Mouse (Mus musculus): ENCODE data around the gene Aqp2. TPM values are rescaled to one million over a fixed set of nuclear protein-coding genes. Genes with fewer than 3 reads are reported as not detected.

Gene Aqp2
- not detected in 2 replicates for total RNA-seq (2015; ENCODE audit: low replicate concordance)
- not detected in 2 replicates for total RNA-seq (2017; ENCODE audit: low replicate concordance)

DNA sequence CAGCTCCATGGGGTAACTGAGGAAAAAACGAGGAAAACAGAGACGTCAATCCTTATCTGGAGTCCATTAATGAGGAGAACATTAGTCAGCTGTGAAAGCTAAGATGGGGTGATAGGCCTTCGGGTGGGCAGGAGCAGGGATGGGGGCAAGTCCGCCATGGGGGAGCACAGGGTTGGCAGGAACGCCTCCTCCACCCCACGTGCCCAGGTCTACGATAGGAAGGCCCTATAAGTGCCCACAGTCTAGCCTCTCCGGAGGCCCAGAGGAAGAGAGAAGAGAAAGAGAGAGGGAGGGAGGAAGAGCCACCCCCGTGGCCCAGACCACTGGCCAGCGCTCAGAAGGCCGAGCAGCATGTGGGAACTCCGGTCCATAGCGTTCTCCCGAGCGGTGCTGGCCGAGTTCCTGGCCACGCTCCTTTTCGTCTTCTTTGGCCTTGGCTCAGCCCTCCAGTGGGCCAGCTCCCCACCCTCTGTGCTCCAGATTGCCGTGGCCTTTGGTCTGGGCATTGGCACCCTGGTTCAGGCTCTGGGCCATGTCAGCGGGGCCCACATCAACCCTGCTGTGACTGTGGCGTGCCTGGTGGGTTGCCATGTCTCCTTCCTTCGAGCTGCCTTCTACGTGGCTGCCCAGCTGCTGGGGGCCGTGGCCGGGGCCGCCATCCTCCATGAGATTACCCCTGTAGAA is at the start of gene Aqp2:
Gene Aqp2 (plus strand): TSS at position 254 of the 684 bp plus-strand sequence.
- ATAC-seq (replicated peaks; ENCODE audit: low FRiP score, poor library complexity, severe bottlenecking): no peak

DNA sequence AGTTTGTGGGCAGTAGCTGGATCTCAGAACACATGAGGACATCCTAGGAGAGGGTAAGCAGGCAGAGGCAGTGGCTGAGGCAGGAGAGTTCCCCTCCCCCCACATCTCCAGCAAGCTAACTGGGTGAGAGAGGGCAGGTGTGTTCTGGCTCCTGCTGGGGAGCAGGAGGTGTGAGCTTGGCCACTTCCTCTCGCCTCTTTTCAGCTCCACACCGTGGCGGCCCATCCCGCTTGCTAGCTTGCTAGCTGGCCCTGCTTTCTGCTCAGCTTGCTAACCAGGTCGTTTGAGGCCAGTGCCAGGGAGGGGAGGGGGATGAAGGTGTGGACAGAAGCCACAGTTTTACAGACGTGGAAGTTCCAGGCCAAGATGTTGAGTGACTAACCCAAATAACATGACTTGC is 47.7 kb upstream of the Aqp2 start:
- ATAC-seq (replicated peaks; ENCODE audit: low FRiP score, poor library complexity, severe bottlenecking): no peak

DNA sequence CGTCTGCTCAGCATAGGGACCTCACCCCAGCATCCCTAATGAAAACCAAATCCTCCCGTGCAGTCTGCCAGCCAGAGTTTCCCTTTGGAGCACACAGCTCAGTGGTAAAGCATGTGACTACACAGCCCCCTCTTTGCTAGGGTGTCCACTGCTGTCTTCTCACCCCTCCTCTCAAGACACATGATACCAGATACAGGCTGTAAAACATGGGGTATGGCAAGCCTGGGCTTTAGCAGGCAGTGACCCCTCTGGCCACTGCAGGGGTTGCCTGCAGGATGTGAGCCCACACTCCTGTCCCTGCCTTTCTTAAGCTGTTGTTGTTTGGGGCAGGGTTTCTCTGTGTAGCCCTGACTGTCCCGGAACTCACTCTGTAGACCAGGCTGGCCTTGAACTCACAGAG is 46.8 kb upstream of the Aqp2 start:
- ATAC-seq (replicated peaks; ENCODE audit: low FRiP score, poor library complexity, severe bottlenecking): no peak

DNA sequence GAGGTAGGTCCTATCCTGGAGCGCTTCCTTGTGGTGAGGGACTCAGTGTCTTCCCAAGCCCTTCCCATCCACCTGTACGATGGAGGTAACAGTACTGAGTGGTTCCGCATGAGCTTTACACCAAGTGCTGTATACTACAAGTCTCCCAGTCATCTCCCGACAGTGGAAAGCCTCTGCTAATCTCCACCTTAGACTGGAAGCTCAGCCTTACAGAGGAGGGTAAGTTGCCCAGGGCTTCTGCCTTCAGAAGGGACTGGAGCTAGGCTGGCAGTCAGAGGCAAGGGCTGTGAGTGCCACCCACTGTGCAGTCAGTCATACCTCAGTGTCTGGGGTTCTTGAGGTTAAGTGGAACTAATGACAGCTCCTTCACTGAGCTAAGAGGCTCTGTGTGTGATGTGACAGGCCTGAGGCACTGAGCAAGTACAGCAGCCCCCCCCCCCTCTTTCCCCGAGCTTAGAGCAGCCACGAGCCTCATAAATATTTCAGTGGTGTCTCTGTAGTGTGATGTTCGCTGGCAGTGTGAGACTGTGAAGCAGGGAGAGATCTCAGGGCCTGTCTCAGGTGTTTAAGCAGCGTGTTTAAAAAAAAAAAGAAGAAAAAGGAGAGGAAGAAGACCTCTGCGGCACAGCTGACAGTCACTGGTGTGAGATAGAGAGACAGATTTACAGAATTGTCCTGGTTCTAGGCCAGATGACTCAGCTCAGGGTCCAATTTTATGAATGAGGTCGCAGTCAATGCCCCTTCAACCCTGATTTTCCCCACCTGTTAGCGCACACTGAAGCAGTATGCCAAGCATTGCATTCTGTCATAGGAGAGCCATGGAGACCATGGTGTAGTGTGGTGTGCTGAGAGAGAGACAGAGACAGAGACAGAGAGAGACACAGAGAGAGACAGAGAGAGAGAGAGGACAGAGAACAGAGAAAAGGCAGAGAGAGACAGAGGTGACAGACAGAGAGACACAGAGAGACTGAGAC is 41.7 kb upstream of the Aqp2 start:
- no peak for ATAC-seq (replicated peaks; ENCODE audit: low FRiP score, poor library complexity, severe bottlenecking)

DNA sequence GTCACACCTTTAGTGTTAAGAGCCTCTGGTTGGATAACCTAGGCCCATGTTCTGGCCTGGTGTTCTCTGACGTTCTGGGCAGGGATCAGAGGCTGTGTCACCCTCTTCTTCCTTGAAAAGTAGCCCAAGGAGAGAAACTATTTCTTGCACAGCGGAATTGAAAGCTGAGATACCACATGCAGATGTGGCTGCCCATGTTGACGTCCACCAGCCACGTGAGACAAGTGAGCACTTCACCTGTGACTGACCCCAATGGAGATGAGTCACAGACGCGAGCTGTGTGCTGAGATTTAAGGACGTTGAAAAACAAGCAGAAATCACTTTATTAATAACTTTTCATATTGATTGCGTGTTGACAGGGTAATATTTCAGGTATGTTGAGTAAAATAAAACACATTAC is 39.0 kb upstream of the Aqp2 start:
- no peak for ATAC-seq (replicated peaks; ENCODE audit: low FRiP score, poor library complexity, severe bottlenecking)

DNA sequence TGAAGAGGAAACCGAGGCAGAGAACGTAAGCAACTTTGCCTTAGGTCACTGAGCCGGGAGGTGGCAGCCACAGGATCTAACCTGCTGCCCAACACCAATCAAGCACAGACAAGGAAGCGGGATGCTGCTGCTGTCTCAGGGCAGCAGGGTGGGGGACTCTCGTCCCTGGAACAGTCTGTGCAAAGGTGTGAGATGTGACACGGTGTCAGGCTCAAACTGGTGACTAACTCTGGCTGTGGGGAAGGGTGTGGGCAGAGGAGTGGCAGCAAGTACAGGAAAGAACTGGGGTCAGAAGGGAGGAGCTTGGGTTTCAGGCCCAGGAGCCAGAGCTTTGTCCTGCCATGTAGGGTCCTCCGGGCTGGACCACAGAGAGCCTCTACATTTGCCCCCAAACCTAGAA is 34.8 kb upstream of the Aqp2 start:
- no peak for ATAC-seq (replicated peaks; ENCODE audit: low FRiP score, poor library complexity, severe bottlenecking)

DNA sequence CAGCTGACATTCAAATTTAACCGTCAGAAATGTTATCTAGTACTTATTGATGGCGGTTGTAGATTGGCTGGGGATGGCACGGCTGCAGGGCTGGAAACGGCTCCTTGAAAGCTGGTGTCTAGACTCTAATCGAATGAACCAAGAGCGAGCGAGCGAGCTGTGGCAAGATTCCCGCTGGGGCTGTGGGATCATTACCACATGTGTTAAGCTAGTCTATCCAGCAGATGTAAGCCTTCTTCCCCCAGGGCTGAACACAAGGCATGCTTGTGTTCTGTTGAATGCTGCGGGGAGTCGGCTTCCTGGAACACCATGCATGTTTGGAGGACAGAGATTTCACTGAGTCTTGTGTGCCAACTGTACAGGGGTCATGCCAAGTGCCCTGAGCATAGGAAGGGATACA is 32.3 kb upstream of the Aqp2 start:
- ATAC-seq (replicated peaks; ENCODE audit: low FRiP score, poor library complexity, severe bottlenecking): no peak

DNA sequence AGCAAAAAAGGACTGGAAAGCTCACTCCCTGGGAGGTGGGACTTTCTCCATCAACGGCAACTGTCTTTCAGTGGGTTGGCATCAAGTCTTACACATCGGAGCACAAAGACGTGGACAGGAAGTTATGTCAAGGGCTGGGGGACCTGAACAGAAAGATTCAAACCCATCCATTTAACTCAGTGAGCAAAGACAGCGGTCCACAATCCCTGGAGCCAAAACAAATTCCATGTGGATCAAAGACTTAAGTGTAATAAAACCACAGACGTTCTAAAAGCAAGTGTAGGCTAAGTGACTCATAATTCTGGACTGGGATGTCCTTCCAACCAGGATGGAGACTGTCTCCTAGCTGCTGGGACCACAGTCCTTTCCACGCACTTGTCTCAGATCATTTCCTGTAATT is 31.1 kb upstream of the Aqp2 start:
- ATAC-seq (replicated peaks; ENCODE audit: low FRiP score, poor library complexity, severe bottlenecking): no peak

DNA sequence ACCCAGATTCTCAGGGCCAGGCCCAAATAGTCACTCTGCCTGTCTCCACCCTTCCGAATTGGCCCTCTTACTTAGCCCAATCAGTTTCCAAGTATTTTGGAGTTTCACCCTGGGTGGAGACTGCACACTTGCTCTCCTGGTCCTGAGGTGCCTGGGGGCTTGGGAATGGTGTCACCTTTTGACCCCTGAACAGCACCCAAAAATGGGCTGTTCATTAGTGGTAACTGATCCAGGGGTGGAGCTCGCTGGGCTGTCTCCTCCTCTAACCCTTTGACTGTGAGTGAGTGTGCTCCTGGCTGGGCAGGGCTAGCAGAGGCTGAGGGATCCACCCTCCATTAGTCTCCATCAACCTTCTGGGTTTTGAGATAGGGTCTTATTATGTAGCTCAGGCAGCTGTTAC is 29.0 kb upstream of the Aqp2 start:
- no peak for ATAC-seq (replicated peaks; ENCODE audit: low FRiP score, poor library complexity, severe bottlenecking)

DNA sequence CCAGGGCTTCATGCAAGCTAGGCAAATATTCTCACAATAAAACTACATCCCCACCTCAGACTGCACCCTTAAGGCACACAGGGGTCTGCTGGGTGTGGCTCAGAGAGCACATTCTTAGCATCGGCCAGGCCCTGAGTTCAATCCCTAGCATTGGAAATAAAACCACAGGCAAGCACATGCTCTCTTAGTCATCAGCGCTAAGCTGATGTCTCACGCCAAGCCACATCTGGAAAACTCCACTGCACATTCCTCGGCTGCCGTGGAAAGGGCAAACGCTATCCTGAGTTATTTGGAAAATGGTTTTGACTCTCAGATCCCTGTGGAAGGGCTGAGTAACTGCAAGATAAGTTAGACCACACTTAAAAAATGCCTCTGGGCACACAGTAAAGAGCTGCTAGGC is 25.1 kb upstream of the Aqp2 start:
- no peak for ATAC-seq (replicated peaks; ENCODE audit: low FRiP score, poor library complexity, severe bottlenecking)

DNA sequence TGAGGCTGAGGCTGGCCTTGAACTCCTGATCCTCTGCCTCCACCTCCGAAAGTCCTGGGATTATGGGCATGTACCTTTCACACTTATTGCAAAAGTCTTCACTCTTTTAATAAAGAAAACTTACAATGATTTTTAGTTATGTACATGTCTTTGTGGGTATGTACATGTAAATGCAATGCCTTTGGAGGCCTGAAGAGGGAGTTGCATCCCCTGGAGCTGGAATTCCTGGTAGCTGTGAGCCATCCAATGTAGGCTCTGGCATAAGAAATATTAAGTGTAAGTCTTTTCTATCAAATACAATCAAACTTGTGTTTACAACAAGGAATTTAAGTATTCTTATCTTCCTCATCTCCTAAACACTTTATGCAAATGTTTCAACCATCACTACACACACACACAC is 19.9 kb upstream of the Aqp2 start:
- ATAC-seq (replicated peaks; ENCODE audit: low FRiP score, poor library complexity, severe bottlenecking): no peak

DNA sequence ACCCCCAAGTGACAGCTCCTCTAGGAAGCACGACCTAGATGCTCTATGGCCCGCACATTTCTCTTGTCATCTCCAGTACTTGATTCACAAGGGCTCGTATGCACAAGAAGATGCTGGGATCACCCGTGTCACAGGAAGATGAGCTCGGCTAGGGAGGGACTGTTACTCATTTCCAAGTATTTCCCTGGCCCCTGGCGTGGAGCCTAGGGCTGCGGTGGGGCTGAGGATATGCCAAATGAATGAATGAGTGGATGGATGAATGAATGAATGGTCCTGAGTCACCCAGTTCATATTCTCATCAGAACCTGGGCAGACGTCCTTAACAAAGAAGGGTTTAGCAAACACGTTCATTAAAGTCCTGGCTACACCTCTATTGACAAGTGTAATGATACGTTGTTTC is 18.6 kb upstream of the Aqp2 start:
- ATAC-seq (replicated peaks; ENCODE audit: low FRiP score, poor library complexity, severe bottlenecking): no peak

DNA sequence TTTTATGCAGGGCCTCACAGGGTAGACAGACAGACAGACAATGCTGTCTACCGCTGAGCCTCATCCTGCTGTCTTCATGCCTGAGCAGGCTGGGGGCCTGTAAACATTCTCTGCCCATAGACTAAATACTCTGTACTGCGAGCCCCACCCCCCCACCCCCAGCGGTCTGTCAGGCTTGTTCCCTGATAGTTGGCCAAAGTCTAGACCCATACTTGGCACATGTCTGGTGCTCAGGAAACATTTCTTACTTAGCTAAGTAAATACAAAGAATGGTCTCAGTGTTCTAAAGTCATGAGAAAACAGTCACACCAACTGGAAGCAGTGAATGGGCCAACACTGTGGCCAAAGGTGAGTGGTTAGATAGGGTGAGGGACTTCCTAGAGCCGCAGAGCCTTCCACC is 11.5 kb upstream of the Aqp2 start:
- no peak for ATAC-seq (replicated peaks; ENCODE audit: low FRiP score, poor library complexity, severe bottlenecking)

DNA sequence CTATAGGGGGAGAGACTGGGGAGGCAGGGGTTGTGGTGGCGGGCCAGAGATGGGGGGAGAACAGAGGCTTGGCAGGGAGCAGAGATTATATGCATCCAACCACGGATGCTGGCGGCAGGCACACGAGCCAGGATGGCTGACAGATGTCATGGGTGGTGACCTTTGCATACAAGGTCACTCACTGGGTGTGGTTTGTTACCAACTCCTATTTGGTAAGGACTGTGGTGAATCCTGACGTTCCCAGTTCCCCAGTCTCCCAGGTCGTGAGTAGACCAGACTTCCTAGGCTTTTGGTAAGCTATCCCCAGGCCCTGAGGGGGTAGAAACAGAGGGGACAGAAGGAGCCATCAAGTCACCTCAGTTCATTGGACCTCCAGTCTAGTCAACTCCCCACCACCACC is 10.2 kb upstream of the Aqp2 start:
- ATAC-seq (replicated peaks; ENCODE audit: low FRiP score, poor library complexity, severe bottlenecking): no peak

DNA sequence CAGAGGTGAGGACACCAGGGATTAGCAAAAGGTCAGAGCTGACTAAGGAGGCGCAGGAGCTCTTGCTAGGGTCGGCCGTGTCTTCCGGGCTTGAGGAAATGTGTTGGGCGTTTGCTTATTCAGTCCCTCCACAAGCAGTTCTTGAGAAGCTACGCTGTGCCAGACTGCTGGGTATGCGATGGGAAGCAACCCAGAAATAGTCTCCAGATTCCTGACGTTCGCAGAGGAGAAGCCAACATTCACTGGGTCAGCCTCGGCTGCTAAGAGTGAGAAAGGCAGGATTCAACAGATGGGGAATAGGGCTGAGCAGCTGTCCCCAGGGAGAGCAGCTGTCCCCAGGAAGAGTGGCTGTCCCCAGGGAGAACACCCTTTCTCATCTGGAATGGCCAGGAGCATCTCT is 9.7 kb upstream of the Aqp2 start:
- ATAC-seq (replicated peaks; ENCODE audit: low FRiP score, poor library complexity, severe bottlenecking): no peak

DNA sequence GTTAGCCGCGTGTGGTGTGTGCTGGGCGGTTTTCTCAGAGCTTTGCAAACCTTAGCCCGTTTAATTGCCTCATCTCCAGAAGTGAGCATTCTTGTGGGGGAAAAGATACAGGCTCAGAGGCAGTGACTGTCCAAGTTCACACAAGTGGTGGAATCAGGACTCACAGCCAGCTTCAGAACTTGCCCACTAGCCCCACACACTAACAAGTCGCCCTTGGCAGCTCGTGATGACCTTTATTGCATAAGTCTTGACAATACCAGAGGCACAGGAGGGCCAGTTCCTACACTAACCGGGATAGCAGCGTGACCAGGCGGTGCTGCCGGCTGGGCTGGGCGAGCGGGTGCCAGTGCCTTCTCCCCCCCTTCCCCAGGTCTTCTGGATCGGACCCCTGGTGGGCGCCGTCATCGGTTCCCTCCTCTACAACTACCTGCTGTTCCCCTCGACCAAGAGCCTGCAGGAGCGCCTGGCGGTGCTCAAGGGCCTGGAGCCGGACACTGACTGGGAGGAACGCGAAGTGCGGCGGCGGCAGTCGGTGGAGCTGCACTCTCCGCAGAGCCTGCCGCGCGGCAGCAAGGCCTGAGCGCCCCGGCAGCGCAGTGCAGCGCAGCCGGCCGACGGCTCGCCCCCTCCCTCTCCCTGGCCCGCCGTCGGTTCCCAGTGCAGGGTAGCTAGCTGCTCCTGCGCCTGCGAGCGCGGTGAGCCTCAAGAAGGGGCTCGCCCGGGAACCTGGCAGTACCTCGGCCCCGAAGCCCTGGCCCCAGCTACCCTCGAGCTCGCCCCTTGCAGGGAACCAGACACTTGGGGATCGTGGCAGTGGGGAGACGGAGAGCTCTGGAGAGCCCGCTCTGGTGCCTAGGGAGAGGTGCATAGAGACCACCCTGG is 4.8 kb downstream of the Aqp2 start:
- ATAC-seq (replicated peaks; ENCODE audit: low FRiP score, poor library complexity, severe bottlenecking): no peak

DNA sequence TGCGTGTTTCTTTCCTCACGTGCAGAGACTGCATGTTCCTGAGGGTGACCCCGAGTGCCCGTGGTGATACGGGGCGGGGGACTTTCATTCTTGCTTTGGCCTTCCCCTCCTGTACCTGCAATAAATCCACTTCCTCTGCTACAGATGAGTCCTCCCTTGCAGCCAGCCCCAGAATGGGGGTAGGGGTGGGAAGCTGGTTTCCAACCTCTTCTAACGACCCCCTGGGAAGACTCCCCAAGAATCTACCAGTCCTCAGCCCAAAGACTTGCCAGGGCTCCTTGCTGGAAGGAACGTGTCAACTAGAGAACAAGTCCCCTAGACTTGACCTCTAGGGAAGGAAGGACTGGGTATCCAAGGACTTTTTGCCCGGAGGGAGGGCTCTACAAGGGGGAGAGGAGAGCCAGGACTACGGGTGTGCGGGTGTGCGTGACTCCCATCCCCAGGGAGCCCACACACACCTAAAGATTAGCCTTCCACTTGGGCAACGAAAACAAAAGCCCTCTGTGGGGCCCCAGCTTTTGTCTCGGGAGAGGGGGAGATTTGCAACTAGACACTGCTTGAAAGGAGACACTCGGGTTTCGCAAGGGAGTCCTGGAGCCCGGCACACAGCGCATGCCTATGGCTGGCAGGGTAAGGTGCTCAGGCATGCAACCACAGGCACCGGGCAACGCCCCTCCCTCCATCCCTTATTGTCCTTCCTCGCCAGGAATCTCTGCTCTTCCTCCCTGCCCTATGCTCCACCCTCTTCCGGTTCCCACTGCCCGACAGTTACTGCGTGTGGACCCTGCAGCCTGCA is 5.8 kb downstream of the Aqp2 start:
- ATAC-seq (replicated peaks; ENCODE audit: low FRiP score, poor library complexity, severe bottlenecking): no peak

DNA sequence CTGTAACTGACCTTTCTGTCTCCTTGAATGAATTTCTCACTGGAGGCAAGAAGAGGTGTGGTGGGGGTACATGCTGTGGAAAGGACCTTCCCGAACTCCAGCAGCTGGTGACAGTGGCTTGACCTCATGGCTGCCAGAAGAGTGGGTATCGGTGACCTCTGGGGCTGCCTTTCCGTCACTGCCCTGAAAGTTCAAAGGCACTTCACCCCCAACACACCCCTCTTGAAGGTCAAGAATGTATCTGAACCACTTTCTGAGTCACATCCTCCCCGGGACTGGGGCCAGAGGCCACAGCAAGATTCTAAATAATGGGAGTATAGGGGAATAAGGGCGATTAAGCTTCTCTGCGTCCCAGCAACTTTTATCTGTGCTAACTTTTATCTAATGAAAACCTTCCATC is 6.9 kb downstream of the Aqp2 start:
- no peak for ATAC-seq (replicated peaks; ENCODE audit: low FRiP score, poor library complexity, severe bottlenecking)

DNA sequence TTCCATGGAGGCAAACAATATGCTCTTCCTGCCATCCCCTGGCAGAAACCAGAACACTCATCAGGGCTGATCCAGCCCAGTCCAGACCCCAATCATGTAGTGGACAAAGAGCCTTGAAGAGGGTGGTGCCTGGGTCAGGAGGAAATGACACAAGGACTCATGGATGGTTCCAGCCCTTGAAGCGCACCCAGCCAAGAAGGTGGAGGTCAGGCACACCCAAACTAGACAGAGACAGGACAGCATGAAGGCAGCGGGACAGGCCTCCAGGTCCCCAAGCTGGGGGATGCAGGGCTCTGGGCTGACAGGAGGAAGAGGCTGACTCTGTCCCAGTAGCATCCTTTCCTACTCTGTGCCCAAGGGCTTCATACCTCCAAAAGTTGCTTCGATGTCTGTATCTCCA is 7.7 kb downstream of the Aqp2 start:
- ATAC-seq (replicated peaks; ENCODE audit: low FRiP score, poor library complexity, severe bottlenecking): no peak
